Mouse (Mus musculus) testis, adult 2 months (tissue): Measurements from ENCODE around the gene Rbpjl.

Experiments used
- CTCF ChIP-seq: fragments of 200-500 bp; IDR thresholded peaks from 2 replicates; pipeline ENCODE4 v1.5.1; 2012; ENCODE audit warnings: low read depth, mild to moderate bottlenecking, inconsistent platforms, low read length, moderate library complexity; ENCODE audit not compliant: control insufficient read depth, insufficient read depth, insufficient replicate concordance
- POLR2A ChIP-seq: fragments of 200-500 bp; IDR thresholded peaks from 2 replicates; pipeline ENCODE4 v1.6.1; 2012; ENCODE audit warnings: low read depth, mild to moderate bottlenecking, inconsistent platforms, low read length, moderate library complexity; ENCODE audit not compliant: control insufficient read depth

- TF ChIP-seq POLR2A, result no peak
- TF ChIP-seq CTCF, result no peak
Observed at GRCm38 (mm10) chr2:164438257-164438656, 35.3 kb downstream of the Rbpjl start.
